Mouse (Mus musculus): ENCODE measurements at regions not wholly inside any gene's neighbourhood (a gene's known extent, or its start where the extent isn't known, plus 50 kb on each side); places are given as distances from the start of the nearest gene placed in this dataset.

DNA sequence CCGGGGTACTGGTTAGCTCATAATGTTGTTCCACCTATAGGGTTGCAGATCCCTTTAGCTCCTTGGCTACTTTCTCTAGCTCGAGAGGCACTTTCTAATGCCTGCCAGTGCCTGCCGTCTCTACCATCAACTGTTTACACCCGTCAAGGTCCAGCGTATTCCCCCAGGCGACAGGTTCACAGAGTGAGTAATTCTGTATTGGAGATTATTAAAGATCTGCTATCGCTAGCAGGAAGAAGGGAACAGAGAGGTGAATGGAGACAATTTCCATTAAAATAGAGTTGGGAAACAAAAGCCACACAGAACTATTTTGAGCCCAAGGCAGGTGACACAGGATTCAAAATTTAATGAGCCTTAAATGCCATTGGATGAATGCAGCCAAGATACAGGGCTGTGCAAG lies 235.2 kb downstream of the Cbln1 start:
- TF ChIP-seq POLR2A (IDR thresholded peaks at IDR 0.05; ENCODE audit: insufficient read depth, low read depth, low read length) (no peak), CTCF (IDR thresholded peaks at IDR 0.05; ENCODE audit: insufficient read depth, low read depth, low read length) (no peak)
